Mouse (Mus musculus): ENCODE measurements around the gene Vmn1r188.
"Not testable (repeated sequence)": the region's sequence is repeated elsewhere in the genome, so short reads cannot be mapped to it uniquely, and the experiment has no call there.

Gene Vmn1r188

GRCm38 (mm10) chr13:22050591-22051522 lies 33.4 kb upstream of the Vmn1r188 start:
- peak; percentile 82 for DNase-seq

GRCm38 (mm10) chr13:22051523-22051859 lies 32.7 kb upstream of the Vmn1r188 start:
- DNase-seq, result no peak

- DNase-seq, result no peak
Observed at GRCm38 (mm10) chr13:22053754-22054153, 30.5 kb upstream of the Vmn1r188 start.

- DNase-seq, result no peak
Observed at GRCm38 (mm10) chr13:22061422-22061821, 22.8 kb upstream of the Vmn1r188 start.

GRCm38 (mm10) chr13:22063468-22063867 lies 20.8 kb upstream of the Vmn1r188 start:
- no peak for DNase-seq

GRCm38 (mm10) chr13:22105724-22106123 lies 21.5 kb downstream of the Vmn1r188 start, which contains the start of gene Vmn1r189:
Gene Vmn1r189, minus strand, starts transcription at chr13:22105824.
- DNase-seq, result not testable (repeated sequence)

- not testable (repeated sequence) for DNase-seq
Observed at GRCm38 (mm10) chr13:22136495-22137293, 52.5 kb downstream of the Vmn1r188 start.

Measured in kidney, adult 11 months (tissue).